Mouse (Mus musculus): ENCODE results near the gene Cdcp2. TPM values are rescaled to one million over a fixed set of nuclear protein-coding genes. Genes with fewer than 3 reads are reported as not detected.

Gene Cdcp2
- polyA plus RNA-seq, 1 experiment = not detected

- Histone ChIP-seq H3K4me1 (ENCODE audit: control insufficient read depth, insufficient read depth, low read length) (no peaks in the 10 kb centered on the region), H3K4me3 (replicated peaks; ENCODE audit: insufficient read depth, low read depth, low read length) (no peak overlapping the region), H3K27me3 (ENCODE audit: control insufficient read depth, insufficient read depth, low read length) (no peaks in the 10 kb centered on the region), H3K27ac (ENCODE audit: insufficient read depth, low read length) (no peak overlapping the region)
- TF ChIP-seq CTCF (IDR thresholded peaks at IDR 0.05; ENCODE audit: borderline replicate concordance, insufficient read depth, low read depth, low read length) (no peak), POLR2A (IDR thresholded peaks at IDR 0.05; ENCODE audit: borderline replicate concordance, insufficient read depth, low read length) (no peak)
- WGBS = 90% methylated on average over 8 of the region's 8 CpGs
- DNase-seq = no peak
These were observed 63.5 kb downstream of the Cdcp2 start for GRCm38 (mm10) chr4:107160181-107160580.

Other genes starting within 250 kb of the Cdcp2 start
- gene Ssbp3, start 186.2 kb upstream of the Cdcp2 start, polyA plus RNA-seq (2012; rRNA removed) = 126 and 134 TPM in 2 replicates
- 99.5 and 107 TPM in 2 replicates for gene Mrpl37, start 30.0 kb upstream of the Cdcp2 start, polyA plus RNA-seq (2012; rRNA removed)
- gene Cyb5rl, start 29.9 kb upstream of the Cdcp2 start, polyA plus RNA-seq (2012; rRNA removed) = 5.5 and 5.7 TPM in 2 replicates
- 258 and 285 TPM in 2 replicates for gene Tmem59, start 81.5 kb downstream of the Cdcp2 start, polyA plus RNA-seq (2012; rRNA removed)
- 9.9 and 10.0 TPM in 2 replicates for gene Tceanc2, start 82.2 kb downstream of the Cdcp2 start, polyA plus RNA-seq (2012; rRNA removed)
- not detected in 2 replicates for gene Ldlrad1, start 112.3 kb downstream of the Cdcp2 start, polyA plus RNA-seq (2012; rRNA removed)
- 23.4 and 24.1 TPM in 2 replicates for gene Lrrc42, start 156.6 kb downstream of the Cdcp2 start, polyA plus RNA-seq (2012; rRNA removed)
- 22.5 and 23.5 TPM in 2 replicates for gene Hspb11, start 156.7 kb downstream of the Cdcp2 start, polyA plus RNA-seq (2012; rRNA removed)
- gene Dio1, start 210.3 kb downstream of the Cdcp2 start, polyA plus RNA-seq (2012; rRNA removed) = 0.21 and 0.27 TPM in 2 replicates
- 47.1 and 50.9 TPM in 2 replicates for gene Yipf1, start 217.5 kb downstream of the Cdcp2 start, polyA plus RNA-seq (2012; rRNA removed)